8 mouse cellular contexts compared by ENCODE assay signal in genomic region chr11:75455041-75455736, GRCm38 (mm10). TPM values are rescaled to one million over a fixed set of nuclear protein-coding genes. Genes with fewer than 3 reads are reported as not detected.
DNase-seq lines count a peak whose midpoint lies in the region; ATAC-seq and TF ChIP-seq lines count a peak whose summit lies in the region.

No protein-coding gene starts in this region.

- no peaks in the 10 kb centered on the region for H3K9me3 ChIP-seq in hindbrain, embryonic 14.5 days (ENCODE audit: control insufficient read depth, low read length)

- H3K4me1 ChIP-seq in heart, adult 2 months (ENCODE audit: control insufficient read depth, insufficient read depth, low read length): peaks cover 23% of the 10 kb centered on the region
- H3K4me1 ChIP-seq in hindbrain, embryonic 14.5 days (replicated peaks; ENCODE audit: control insufficient read depth, insufficient read depth, low read length): peaks cover 19% of the 10 kb centered on the region

- no peak for TF ChIP-seq POLR2A in heart, adult 2 months (IDR thresholded peaks at IDR 0.05; ENCODE audit: insufficient read depth, low read depth, low read length)

- peak; percentile 23 to 36 for DNase-seq in heart, adult 2 months
- DNase-seq in heart, postnatal 10 days: no peak
- peak; percentile 40 for DNase-seq in brain, adult 2 months (ENCODE audit: low read depth, low spot score)
- no peak for DNase-seq in hindbrain, embryonic 14.5 days (ENCODE audit: low spot score)
- DNase-seq in lung, postnatal 10 days: peak; percentile 40
- peak; percentile 26 for DNase-seq in thymus, postnatal 25 days
- no peak for DNase-seq in embryo, embryonic 10 days (ENCODE audit: low spot score)
- no peak for DNase-seq in gastrocnemius, postnatal 25 days

- peak overlapping the region; percentile 87 for H3K4me3 ChIP-seq in heart, adult 2 months
- H3K4me3 ChIP-seq in hindbrain, embryonic 14.5 days (replicated peaks; ENCODE audit: low read length): peak overlapping the region; percentile 78

- 0 out of 2 replicates have a peak, but pooled peaks cover 1% of the 10 kb centered on the region for H3K79me2 ChIP-seq in heart, adult 2 months (replicated peaks; ENCODE audit: control insufficient read depth, insufficient read depth, low read length)

- intact Hi-C loops in heart, adult 2 months (cut with DNase I): no loop called here
- intact Hi-C loops in heart, postnatal 10 days (cut with DNase I): no loop called here

- no peak for TF ChIP-seq CTCF in heart, adult 2 months (IDR thresholded peaks at IDR 0.05)

- peak overlapping the region; percentile 71 for H3K27ac ChIP-seq in heart, adult 2 months
- H3K27ac ChIP-seq in hindbrain, embryonic 14.5 days: no peak overlapping the region; the same call in 1 of the 2 replicates

- WGBS in heart, adult 2 months: 54% methylated on average over 10 of the region's 10 CpGs
- 77% methylated on average over 10 of the region's 10 CpGs for WGBS in hindbrain, embryonic 14.5 days

- TF ChIP-seq EP300 in heart, adult 2 months (IDR thresholded peaks at IDR 0.05; ENCODE audit: insufficient read depth, low read depth, low read length): no peak

- H3K4me2 ChIP-seq in hindbrain, embryonic 14.5 days (replicated peaks): peak overlapping the region; percentile 94

- peaks cover 8% of the 10 kb centered on the region for H3K36me3 ChIP-seq in heart, adult 2 months (ENCODE audit: control insufficient read depth, insufficient read depth, low read length)
- H3K36me3 ChIP-seq in hindbrain, embryonic 14.5 days (replicated peaks; ENCODE audit: control insufficient read depth, insufficient read depth): no peaks in the 10 kb centered on the region; the same call in 1 of the 2 replicates

- ATAC-seq in hindbrain, embryonic 14.5 days (ENCODE audit: low FRiP score): no peak; the same call in 1 of the 2 replicates

- H3K9ac ChIP-seq in heart, adult 2 months (ENCODE audit: low read depth, low read length): peak overlapping the region; percentile 47
- peak overlapping the region; percentile 78 for H3K9ac ChIP-seq in hindbrain, embryonic 14.5 days

- no peaks in the 10 kb centered on the region for H3K27me3 ChIP-seq in heart, adult 2 months (ENCODE audit: control insufficient read depth, insufficient read depth, low read length)
- H3K27me3 ChIP-seq in hindbrain, embryonic 14.5 days (ENCODE audit: control insufficient read depth, insufficient read depth, low read length): no peaks in the 10 kb centered on the region

RNA-seq across cellular contexts. Expression of gene Wdr81, which starts 0.7 kb away (rescaled TPM):
- total RNA-seq in heart, adult 2 months (2021): 1 to 10 TPM; 7.0 to 8.3 TPM
- 6.6 and 9.6 TPM in 2 replicates for polyA plus RNA-seq in heart, adult 2 months (2012; rRNA removed)
- total RNA-seq in heart, postnatal 10 days (2021): 1 to 10 TPM; 7.8 to 8.3 TPM
- 6.5 and 7.9 TPM in 2 replicates for polyA plus RNA-seq in hindbrain, embryonic 14.5 days (2014; fragmentation: Nextera tagmentation; extraction: Ambion mirVana)
- total RNA-seq in gastrocnemius, postnatal 25 days (2021): 1 to 10 TPM; 4.7 to 5.7 TPM

RNA-seq across cellular contexts. Expression of gene Tlcd2, which starts 6.3 kb away (rescaled TPM):
- total RNA-seq in heart, adult 2 months (2021): 1 to 10 TPM; 3.7 to 4.6 TPM
- polyA plus RNA-seq in heart, adult 2 months (2012; rRNA removed): 10.3 and 14.3 TPM in 2 replicates
- total RNA-seq in heart, postnatal 10 days (2021): 1 to 10 TPM; 8.1 to 9.3 TPM
- polyA plus RNA-seq in hindbrain, embryonic 14.5 days (2014; fragmentation: Nextera tagmentation; extraction: Ambion mirVana): 1.6 and 4.5 TPM in 2 replicates
- total RNA-seq in gastrocnemius, postnatal 25 days (2021): 1 to 10 TPM; 3.9 to 6.9 TPM

RNA-seq across cellular contexts. Expression of gene Serpinf2, which starts 15.8 kb away (rescaled TPM):
- not detected for total RNA-seq in heart, adult 2 months (2021)
- polyA plus RNA-seq in heart, adult 2 months (2012; rRNA removed): 0.18 and 0.61 TPM in 2 replicates
- total RNA-seq in heart, postnatal 10 days (2021): not detected
- polyA plus RNA-seq in hindbrain, embryonic 14.5 days (2014; fragmentation: Nextera tagmentation; extraction: Ambion mirVana): not detected in 2 replicates
- not detected for total RNA-seq in gastrocnemius, postnatal 25 days (2021)

RNA-seq across cellular contexts. Expression of gene Prpf8, which starts 31.4 kb away (rescaled TPM):
- total RNA-seq in heart, adult 2 months (2021): 10 to 100 TPM; 84.4 to 93.2 TPM
- 49.0 and 86.5 TPM in 2 replicates for polyA plus RNA-seq in heart, adult 2 months (2012; rRNA removed)
- total RNA-seq in heart, postnatal 10 days (2021): 100 to 1,000 TPM; 103 to 109 TPM
- polyA plus RNA-seq in hindbrain, embryonic 14.5 days (2014; fragmentation: Nextera tagmentation; extraction: Ambion mirVana): 74.5 and 83.2 TPM in 2 replicates
- total RNA-seq in gastrocnemius, postnatal 25 days (2021): 10 to 100 TPM; 56.9 to 59.4 TPM

RNA-seq across cellular contexts. Expression of gene Serpinf1, which starts 32.7 kb away (rescaled TPM):
- 10 to 100 TPM; 17.4 to 28.5 TPM for total RNA-seq in heart, adult 2 months (2021)
- polyA plus RNA-seq in heart, adult 2 months (2012; rRNA removed): 84.5 and 96.1 TPM in 2 replicates
- total RNA-seq in heart, postnatal 10 days (2021): 10 to 100 TPM; 23.6 to 29.0 TPM
- 49.9 and 66.1 TPM in 2 replicates for polyA plus RNA-seq in hindbrain, embryonic 14.5 days (2014; fragmentation: Nextera tagmentation; extraction: Ambion mirVana)
- total RNA-seq in gastrocnemius, postnatal 25 days (2021): 10 to 100 TPM; 98.5 to 98.7 TPM

Comparison
In these comparisons a context has a peak if more than half of its experiments do, and no peak if none do; other contexts are left out.
1. DNase-seq: peak in heart, adult 2 months (2 of 2), brain, adult 2 months (single experiment), lung, postnatal 10 days (single experiment) and thymus, postnatal 25 days (single experiment); none in heart, postnatal 10 days (0 of 2), hindbrain, embryonic 14.5 days (single experiment), embryo, embryonic 10 days (single experiment) and gastrocnemius, postnatal 25 days (single experiment).